Mouse (Mus musculus) MEL (cell line): Measurements from ENCODE around the gene Lmod2.

ENCODE experiments used
- CHD1 ChIP-seq: IDR thresholded peaks from 2 replicates; pipeline ENCODE4 v1.6.1; 2012; ENCODE audit warnings: low read depth, mild to moderate bottlenecking, inconsistent platforms, low read length, improper control_type of control experiment
- CTCF ChIP-seq, 3 experiments: IDR thresholded peaks in 2 of 3; conservative IDR thresholded peaks in 1 of 3; 2 replicates each; pipeline ENCODE4 v1.5.1; 2011 to 2012; ENCODE audit warnings: low read length in 3 of 3, low read depth in 2 of 3, mild to moderate bottlenecking in 2 of 3, improper control_type of control experiment in 1 of 3, inconsistent platforms in 1 of 3, mixed read lengths in 1 of 3, moderate library complexity in 1 of 3; ENCODE audit not compliant: control insufficient read depth in 1 of 3, insufficient read depth in 1 of 3, poor library complexity in 1 of 3, severe bottlenecking in 1 of 3
- MAX ChIP-seq: IDR thresholded peaks from 2 replicates; pipeline ENCODE4 v1.6.1; 2011; ENCODE audit warnings: low read length, improper control_type of control experiment
- MYC ChIP-seq: IDR thresholded peaks from 2 replicates; pipeline ENCODE4 v1.6.1; 2011; ENCODE audit warnings: low read depth, mild to moderate bottlenecking, low read length, improper control_type of control experiment, moderate library complexity
- POLR2AphosphoS2 ChIP-seq: IDR thresholded peaks from 2 replicates; pipeline ENCODE4 v1.6.1; 2011; ENCODE audit warnings: low read length, improper control_type of control experiment
- ZKSCAN1 ChIP-seq: IDR thresholded peaks from 2 replicates; pipeline ENCODE4 v1.6.1; 2012; ENCODE audit warnings: low read depth, mild to moderate bottlenecking, inconsistent platforms, low read length, improper control_type of control experiment, moderate library complexity

DNA sequence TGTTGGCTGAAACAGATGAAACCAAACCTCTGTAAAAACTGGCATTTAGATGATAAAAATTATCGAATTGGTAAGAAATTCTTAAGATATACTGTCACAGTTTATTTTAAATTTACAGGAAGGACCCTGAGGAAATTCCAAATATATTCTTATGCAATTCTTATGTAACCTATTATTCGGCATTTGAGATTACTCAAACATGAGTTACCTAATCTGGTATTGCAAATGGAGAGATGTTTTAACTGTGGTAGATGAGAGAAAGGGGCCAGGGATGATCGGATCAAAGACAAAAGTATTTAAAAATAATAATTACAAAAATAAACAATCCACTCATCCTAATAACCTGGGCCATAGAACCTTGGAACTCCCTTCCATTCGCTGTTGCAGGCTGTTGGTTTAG, 12.8 kb downstream of the Lmod2 start:
- TF ChIP-seq ZKSCAN1, result no peak
- TF ChIP-seq CTCF (IDR thresholded peaks at IDR 0.05 in 2 of 3, conservative IDR thresholded peaks at IDR 0.05 in 1 of 3; ENCODE audit: control insufficient read depth in 1 of 3, insufficient read depth in 1 of 3, low read depth in 2 of 3, low read length in 3 of 3, poor library complexity in 1 of 3, severe bottlenecking in 1 of 3), result no peak
- no peak for TF ChIP-seq MYC
- TF ChIP-seq POLR2AphosphoS2, result no peak
- TF ChIP-seq MAX, result no peak
- no peak for TF ChIP-seq CHD1
